Mouse (Mus musculus): ENCODE measurements around the gene Mgst1.

Mgst1 gene

GRCm38 (mm10) chr6:138139930-138140329 is at the start of gene Mgst1:
Gene Mgst1, plus strand, starts transcription at chr6:138140316.
- DNase-seq, result peak; percentile 10

DNA sequence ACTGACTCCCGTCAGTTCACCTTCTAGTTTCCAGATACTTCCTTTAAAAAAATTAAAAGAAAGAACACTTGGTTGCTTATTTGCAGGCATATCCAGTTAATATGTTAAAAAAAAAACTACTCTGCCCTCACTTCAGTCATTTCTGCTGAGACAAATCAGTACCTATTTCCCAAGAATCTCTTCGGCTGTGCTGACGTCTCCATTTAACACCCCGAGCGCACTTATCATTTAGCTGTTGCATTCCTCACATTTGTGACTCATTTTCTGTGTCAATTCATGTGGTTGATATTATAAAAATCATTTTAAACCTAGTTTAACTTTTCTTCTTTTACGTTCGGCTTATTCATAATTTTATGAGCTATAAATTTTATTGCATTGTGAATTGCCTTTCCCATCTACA is 47.7 kb upstream of the Mgst1 start:
- no peak for DNase-seq

GRCm38 (mm10) chr6:138095060-138095459 is 45.1 kb upstream of the Mgst1 start:
- DNase-seq, result no peak

DNA sequence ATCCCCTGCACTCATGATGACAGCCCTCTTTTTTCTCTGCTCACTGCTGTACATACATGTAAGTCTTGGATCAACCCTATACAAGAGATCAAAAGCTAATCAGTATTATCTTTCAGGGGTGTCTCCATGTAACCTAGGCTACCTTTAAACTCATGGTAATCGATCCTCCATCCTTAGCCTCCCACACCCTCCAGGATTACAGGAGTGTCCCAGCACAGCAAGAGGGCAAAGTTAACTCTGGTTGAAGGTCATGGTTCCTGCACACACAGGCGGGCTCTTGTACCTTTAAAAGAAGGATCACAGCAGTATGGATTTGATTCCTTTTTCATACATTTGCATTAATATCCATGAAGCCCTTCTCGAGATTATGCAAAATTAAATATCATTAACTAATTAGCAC is 40.5 kb upstream of the Mgst1 start:
- no peak for DNase-seq

DNA sequence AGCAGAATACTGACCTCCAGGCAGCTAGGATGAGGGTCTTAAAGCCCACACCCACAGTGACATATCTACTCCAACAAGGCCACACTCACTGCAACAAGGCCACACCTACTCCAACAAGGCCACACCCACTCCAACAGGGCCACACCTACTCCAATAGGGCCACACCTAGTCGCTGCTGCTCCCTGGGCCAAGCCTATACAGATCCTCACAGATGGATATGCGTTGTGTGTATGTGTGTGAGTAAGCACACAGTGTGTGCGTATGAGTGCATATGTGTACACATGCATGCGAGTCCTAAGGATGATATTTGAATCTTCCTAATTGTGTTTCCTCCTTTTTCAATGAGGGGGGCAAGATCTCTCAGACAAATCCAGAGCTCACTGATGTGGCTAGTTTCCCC is 38.3 kb upstream of the Mgst1 start:
- DNase-seq, result no peak

DNA sequence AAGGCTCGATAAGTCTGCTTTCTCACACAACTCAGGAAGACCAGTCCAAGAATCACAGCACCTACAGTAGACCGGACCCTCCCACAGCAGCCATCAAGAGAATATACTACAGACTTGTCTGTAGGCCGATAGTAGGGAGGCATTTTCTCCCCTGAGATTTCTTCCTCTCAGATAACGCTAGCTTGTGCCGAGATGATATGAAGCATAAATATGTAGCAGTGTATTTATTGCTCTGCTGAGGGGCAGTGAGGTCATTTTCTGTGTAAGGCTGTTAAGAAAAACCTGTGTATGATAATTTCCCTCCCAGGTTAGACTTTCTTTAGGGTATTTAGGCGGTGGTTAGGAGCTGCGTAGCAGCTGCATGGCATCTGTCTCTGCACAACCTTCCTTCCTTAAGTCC is 37.2 kb upstream of the Mgst1 start:
- no peak for DNase-seq

DNA sequence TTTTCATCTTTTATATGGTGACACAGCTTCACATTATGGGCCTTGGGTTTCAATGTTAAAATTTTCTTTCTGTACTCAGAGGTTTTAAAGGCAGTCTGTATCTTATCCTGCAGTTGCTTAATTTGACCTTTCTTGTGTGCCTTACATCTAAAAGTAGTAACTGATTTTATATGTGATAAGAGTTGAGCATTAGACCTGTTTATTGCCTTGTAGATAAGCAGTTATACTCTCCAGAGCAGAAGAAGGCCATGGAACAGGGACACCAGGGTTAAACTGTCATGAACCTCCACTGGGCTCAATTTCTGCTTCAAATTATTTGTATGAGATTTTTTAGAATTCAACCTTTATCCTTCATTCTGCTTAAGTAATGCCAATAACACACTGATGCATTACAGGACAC is 35.6 kb upstream of the Mgst1 start:
- DNase-seq, result no peak

- DNase-seq, result no peak
Observed at GRCm38 (mm10) chr6:138117496-138117895, 22.6 kb upstream of the Mgst1 start.

DNA sequence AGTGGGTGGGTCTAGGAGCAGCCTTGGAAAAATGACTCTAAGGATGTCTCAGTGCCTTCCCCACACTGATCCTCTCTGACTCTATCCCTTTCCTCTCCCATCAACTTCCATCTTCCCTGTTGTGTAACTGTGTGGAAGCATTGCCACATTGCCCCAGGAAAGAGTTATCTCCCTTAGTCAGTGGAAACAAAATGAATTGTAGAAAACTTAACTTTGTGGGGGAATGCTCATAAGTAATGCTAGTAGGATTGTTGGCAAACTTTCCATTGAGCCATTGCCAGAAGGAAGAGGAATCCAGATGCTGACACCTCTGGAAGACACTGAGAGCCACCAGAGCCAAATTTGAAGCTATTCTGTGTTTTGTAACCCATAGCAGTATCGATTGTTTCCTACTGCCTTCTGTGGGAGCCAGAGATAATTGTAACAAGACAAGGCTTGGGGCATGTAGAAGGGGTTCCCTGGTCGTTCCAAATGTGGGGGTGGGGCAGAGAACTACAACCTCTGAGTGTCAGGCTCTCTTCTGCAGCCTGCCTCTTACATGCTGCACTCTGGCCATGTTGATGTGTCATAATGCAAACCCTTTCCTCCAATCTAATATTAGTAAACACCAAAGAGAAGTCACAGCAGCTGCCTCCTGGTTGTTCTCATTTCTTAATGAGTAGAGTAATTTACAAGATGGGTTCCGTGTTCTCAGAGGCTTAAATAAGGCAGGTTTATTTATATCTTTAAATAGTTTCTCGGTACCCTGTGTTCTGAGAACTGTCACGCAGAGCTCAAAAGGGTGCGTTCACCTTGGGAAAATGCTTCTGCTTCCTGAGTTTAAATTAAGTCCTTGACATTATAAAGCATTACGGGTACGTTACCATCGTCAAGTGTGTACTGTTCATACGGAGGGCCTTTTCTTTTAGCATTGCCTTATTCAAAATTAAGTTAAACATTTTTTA is 11.5 kb upstream of the Mgst1 start:
- no peak for DNase-seq

DNA sequence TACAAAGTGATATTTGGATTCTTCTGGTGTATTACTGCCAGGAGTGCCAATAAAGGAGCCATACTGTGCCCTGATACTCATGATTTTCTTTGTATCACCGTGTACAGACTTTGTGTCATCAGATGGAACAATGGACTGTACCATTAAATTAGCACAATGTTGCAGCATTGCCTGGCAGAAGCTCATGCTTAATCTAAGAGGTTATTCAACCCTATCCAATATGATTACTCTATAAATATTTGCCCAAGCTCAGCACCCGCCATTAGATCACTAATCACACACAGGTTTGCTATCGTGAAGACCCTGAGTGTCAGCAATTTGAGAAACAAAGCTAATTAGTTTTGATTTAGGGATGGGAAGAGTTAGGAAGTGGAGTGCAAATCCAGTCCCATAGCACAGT is 9.6 kb upstream of the Mgst1 start:
- DNase-seq, result no peak

DNA sequence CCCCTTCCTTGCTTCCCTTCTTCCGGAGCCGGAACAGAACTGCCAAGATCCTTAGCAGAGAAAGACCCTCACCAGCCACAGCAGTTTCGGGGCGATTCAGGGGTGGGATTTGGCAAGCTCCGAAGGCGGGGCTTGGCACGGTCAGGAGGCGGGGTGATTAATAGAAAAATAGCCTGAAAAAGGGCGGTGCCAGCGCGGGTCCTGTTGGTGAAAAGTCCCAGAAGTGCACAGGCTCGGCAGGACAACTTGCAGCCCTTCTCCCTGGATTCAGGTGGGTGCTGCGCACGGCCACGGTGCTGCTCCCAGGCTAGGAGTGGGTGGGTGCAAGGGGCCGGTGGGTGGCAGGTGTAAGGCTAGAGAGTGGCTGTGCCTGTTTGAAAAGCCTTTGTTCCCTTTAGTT is 220 bp downstream of the Mgst1 start:
- peak; percentile 80 for DNase-seq

DNA sequence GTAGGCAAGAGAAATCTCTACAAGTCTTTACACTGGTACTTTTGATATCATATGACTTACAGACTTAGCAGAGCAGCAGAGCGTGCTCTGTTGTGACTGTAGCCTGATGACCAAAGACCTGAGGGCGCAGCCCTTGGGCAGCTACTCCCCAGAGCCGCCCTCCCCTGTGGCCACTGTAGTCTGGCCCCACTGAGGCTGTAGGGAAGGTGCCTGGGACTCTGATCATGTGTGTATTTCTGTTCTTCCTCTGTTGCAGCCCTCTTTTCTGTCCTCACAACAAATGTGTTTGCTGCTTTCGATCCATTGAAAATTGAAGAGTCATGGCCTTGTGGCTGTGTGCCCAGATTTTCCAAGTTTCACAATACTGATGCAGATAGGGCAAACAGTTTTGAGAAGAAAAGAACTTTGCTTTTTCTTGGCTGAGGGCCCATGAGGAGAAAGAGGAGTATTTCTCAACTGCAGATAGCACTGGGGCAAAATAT is 1.0 kb downstream of the Mgst1 start:
- peak; percentile 59 for DNase-seq

- no peak for DNase-seq
Observed at GRCm38 (mm10) chr6:138142604-138143003, 2.5 kb downstream of the Mgst1 start.

DNA sequence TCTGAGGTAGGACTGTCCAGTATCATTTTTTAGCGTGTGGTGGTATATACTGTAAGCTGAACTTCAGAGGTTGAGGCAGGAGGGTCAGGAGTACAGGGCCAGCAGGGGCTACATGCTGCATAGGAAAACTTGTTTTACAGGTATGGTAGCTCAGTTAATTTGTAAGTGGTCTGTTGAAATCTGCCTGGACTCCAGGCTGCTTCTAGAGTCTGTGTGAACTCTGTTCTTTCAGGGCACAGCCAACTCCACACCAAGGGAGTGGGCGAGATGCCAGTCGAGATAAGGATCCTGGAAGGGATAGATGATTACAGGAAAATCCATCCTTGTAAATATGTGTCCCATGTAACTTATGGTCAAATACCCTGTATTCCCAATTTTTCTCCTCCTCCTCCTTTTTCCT is 3.3 kb downstream of the Mgst1 start:
- DNase-seq, result peak; percentile 57

GRCm38 (mm10) chr6:138153111-138153510 is 13.0 kb downstream of the Mgst1 start:
- peak; percentile 91 for DNase-seq

DNA sequence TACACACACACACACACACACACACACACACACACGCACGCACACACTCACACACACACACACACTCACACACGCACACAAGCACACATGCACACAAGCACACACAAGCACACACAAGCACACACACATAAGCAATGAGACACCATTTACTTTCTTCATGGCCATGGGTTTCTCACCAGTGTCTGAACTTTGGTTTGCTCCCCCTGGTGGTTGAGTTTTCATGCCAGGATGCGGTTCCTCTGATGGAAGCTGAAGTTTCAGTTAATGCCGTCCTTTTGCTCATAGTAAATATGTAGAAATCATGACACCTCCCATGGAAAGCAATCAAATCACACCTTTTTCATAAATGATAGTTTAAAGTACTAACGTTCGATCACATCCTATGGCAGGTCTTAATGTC is 23.8 kb downstream of the Mgst1 start:
- DNase-seq, result peak; percentile 66

- peak; percentile 56 for DNase-seq
Observed at GRCm38 (mm10) chr6:138171480-138172224, 31.5 kb downstream of the Mgst1 start.

Measured in kidney, postnatal 10 days (tissue).